In genomic region chr19:34186845-34187244, GRCm38 (mm10) we compare ENCODE assay signal across 15 mouse cellular contexts.
A peak's percentile ranks its signal among the peaks of the same experiment; 100 is the strongest.
DNase-seq lines count a peak whose midpoint lies in the region.
"Had no signal": no experiment of that assay in that cellular context is flagged by ENCODE, and none has a peak within 500 bp of the region (broad histone marks: within the 10 kb centered on the region; RNA-seq: fewer than 3 reads in every experiment).

No protein-coding gene starts in this region.

- peak; percentile 72 for DNase-seq in CD4-positive helper T cell, adult 2 months (ENCODE audit: low read depth, low spot score)
- DNase-seq in CD4-positive, CD25-positive, alpha-beta regulatory T cell, adult 2 months (ENCODE audit: low read depth, low spot score): peak; percentile 76
- peak; percentile 76 for DNase-seq in induced T-regulatory cell, adult 2 months (ENCODE audit: low read depth)
- peak; percentile 60 for DNase-seq in thymus, postnatal 14 days
- no peak for DNase-seq in embryo, embryonic 10 days (ENCODE audit: low spot score)
- no peak for DNase-seq in embryo, embryonic 9.5 days (ENCODE audit: extremely low spot score)
- DNase-seq in Muller cell, postnatal 12 days (ENCODE audit: inconsistent ontology term): no peak
- DNase-seq: adrenal gland, postnatal 10 days; cerebellum, adult 11-12 months; cerebellum, adult 9-10 months; cerebellum, postnatal 25 days; gastrocnemius, postnatal 10 days; heart, adult 18-20 months; heart, postnatal 10 days; heart, postnatal 4 days had no signal

Comparison
In these comparisons a context has a peak if more than half of its experiments do, and no peak if none do; other contexts are left out.
1. DNase-seq: peak in CD4-positive helper T cell, adult 2 months (single experiment), CD4-positive, CD25-positive, alpha-beta regulatory T cell, adult 2 months (single experiment), induced T-regulatory cell, adult 2 months (single experiment) and thymus, postnatal 14 days (single experiment); none in embryo, embryonic 10 days (single experiment), embryo, embryonic 9.5 days (single experiment) and Muller cell, postnatal 12 days (single experiment).